Comparison of ENCODE assay signal across 8 mouse cellular contexts in the genomic region with DNA sequence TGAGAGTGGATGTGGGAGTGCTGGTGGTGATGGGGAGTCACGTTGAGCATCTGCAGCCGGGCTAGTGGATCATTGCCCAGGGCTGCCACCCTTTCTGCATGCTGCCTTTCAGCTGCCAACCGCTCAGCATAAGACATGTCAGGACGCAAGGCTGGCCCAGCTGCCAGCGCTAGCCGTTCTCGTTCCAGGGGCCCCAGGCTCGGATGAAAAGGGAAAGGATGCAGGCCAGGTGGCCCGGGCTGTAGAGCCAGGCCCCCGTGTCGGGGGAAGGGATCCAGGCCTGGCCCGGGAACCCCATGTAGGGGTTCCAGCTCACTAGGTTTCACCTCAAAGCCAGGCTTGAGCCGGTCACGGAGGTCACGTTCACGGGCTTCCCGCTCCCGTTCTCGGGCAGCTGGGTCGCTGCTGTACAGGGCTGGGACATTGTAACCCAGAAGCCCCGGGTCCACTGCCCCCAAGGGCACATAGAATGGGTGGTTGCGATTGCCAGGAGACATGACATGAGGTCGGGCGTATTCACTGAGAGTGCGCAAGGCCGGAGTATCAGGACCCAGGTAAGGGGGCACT. TPM values are rescaled to one million over a fixed set of nuclear protein-coding genes. Genes with fewer than 3 reads are reported as not detected.
DNase-seq lines count a peak whose midpoint lies in the region; ATAC-seq and TF ChIP-seq lines count a peak whose summit lies in the region.

No protein-coding gene starts in this region.

- no peak for TF ChIP-seq CTCF in bone marrow, adult 2 months (IDR thresholded peaks at IDR 0.05; ENCODE audit: control insufficient read depth, insufficient read depth, low read length)

- no peak for ATAC-seq in forebrain, embryonic 12.5 days (ENCODE audit: low FRiP score)
- ATAC-seq in stomach, embryonic 16.5 days (ENCODE audit: insufficient read depth, low FRiP score), result no peak

- H3K9me3 ChIP-seq in forebrain, embryonic 12.5 days, result no peaks in the 10 kb centered on the region
- H3K9me3 ChIP-seq in stomach, embryonic 16.5 days (replicated peaks; ENCODE audit: control insufficient read depth, low read length), result no peaks in the 10 kb centered on the region

- H3K4me3 ChIP-seq in bone marrow, adult 2 months (replicated peaks; ENCODE audit: control insufficient read depth, low read depth, low read length), result peak overlapping the region; percentile 8
- H3K4me3 ChIP-seq in forebrain, embryonic 12.5 days (replicated peaks), result peak overlapping the region; percentile 54
- peak overlapping the region; percentile 53 for H3K4me3 ChIP-seq in stomach, embryonic 16.5 days (replicated peaks; ENCODE audit: low read length)

- peaks cover 66% of the 10 kb centered on the region for H3K36me3 ChIP-seq in forebrain, embryonic 12.5 days (replicated peaks)
- peaks cover 15% of the 10 kb centered on the region for H3K36me3 ChIP-seq in stomach, embryonic 16.5 days (ENCODE audit: control insufficient read depth, insufficient read depth, low read length)

- 77% methylated on average over 26 of the region's 26 CpGs for WGBS in bone marrow, adult 2 months
- WGBS in forebrain, embryonic 12.5 days, result 71% methylated on average over 26 of the region's 26 CpGs
- WGBS in stomach, embryonic 16.5 days, result 70% methylated on average over 26 of the region's 26 CpGs

- H3K27ac ChIP-seq in bone marrow, adult 2 months (ENCODE audit: control insufficient read depth, insufficient read depth, low read depth, low read length, poor library complexity), result peak overlapping the region; percentile 90
- peak overlapping the region; percentile 92 for H3K27ac ChIP-seq in forebrain, embryonic 12.5 days
- peak overlapping the region; percentile 29; the same call in 1 of the 2 replicates for H3K27ac ChIP-seq in stomach, embryonic 16.5 days (ENCODE audit: low read length)

- peaks cover 2% of the 10 kb centered on the region; the same call in 1 of the 2 replicates for H3K4me1 ChIP-seq in bone marrow, adult 2 months (ENCODE audit: control insufficient read depth, insufficient read depth, low read length)
- peaks cover 32% of the 10 kb centered on the region for H3K4me1 ChIP-seq in forebrain, embryonic 12.5 days
- peaks cover 24% of the 10 kb centered on the region for H3K4me1 ChIP-seq in stomach, embryonic 16.5 days (ENCODE audit: control insufficient read depth, insufficient read depth, low read length)

- H3K9ac ChIP-seq in forebrain, embryonic 12.5 days, result peak overlapping the region; percentile 85
- peak overlapping the region; percentile 70 for H3K9ac ChIP-seq in stomach, embryonic 16.5 days (ENCODE audit: low read length)

- H3K4me2 ChIP-seq in forebrain, embryonic 12.5 days, result peak overlapping the region; percentile 92
- peak overlapping the region; percentile 97 for H3K4me2 ChIP-seq in stomach, embryonic 16.5 days (ENCODE audit: low read depth, low read length)

- peak; percentile 29 for DNase-seq in kidney, adult 18-20 months
- no peak for DNase-seq in kidney, adult 8-10 months
- peak; percentile 4 for DNase-seq in liver
- DNase-seq in retina, embryonic 14.5 days (ENCODE audit: low spot score), result no peak
- no peak for DNase-seq in adrenal gland, postnatal 36 days

- no peaks in the 10 kb centered on the region for H3K27me3 ChIP-seq in forebrain, embryonic 12.5 days
- H3K27me3 ChIP-seq in stomach, embryonic 16.5 days (ENCODE audit: control insufficient read depth, insufficient read depth, low read length), result no peaks in the 10 kb centered on the region

- TF ChIP-seq POLR2A in bone marrow, adult 2 months (IDR thresholded peaks at IDR 0.05; ENCODE audit: borderline replicate concordance, control insufficient read depth, low read depth, low read length), result no peak

RNA-seq across cellular contexts. Expression of a gene that starts 3.7 kb away (rescaled TPM):
- polyA plus RNA-seq in bone marrow, adult 2 months (2011; ENCODE audit: insufficient read depth, insufficient read length, low replicate concordance, missing spikeins), result 138 and 208 TPM in 2 replicates
- 550 and 568 TPM in 2 replicates for polyA plus RNA-seq in forebrain, embryonic 12.5 days (2016; fragmentation: Nextera tagmentation; extraction: Ambion mirVana)
- polyA plus RNA-seq in stomach, embryonic 16.5 days (2015; fragmentation: Nextera tagmentation; extraction: Ambion mirVana), result 352 and 357 TPM in 2 replicates
- 100 to 1,000 TPM; 331 to 397 TPM for total RNA-seq in adrenal gland, postnatal 36 days (2021)

RNA-seq across cellular contexts. Expression of a gene that starts 6.3 kb away (rescaled TPM):
- polyA plus RNA-seq in bone marrow, adult 2 months (2011; ENCODE audit: insufficient read depth, insufficient read length, low replicate concordance, missing spikeins), result 239 and 439 TPM in 2 replicates
- polyA plus RNA-seq in forebrain, embryonic 12.5 days (2016; fragmentation: Nextera tagmentation; extraction: Ambion mirVana), result 5.4 and 6.1 TPM in 2 replicates
- 19.6 and 20.1 TPM in 2 replicates for polyA plus RNA-seq in stomach, embryonic 16.5 days (2015; fragmentation: Nextera tagmentation; extraction: Ambion mirVana)
- total RNA-seq in adrenal gland, postnatal 36 days (2021), result 1 to 10 TPM; 5.5 to 9.6 TPM

RNA-seq across cellular contexts. Expression of a gene that starts 11.0 kb away (rescaled TPM):
- not detected in 2 replicates for polyA plus RNA-seq in bone marrow, adult 2 months (2011; ENCODE audit: insufficient read depth, insufficient read length, low replicate concordance, missing spikeins)
- polyA plus RNA-seq in forebrain, embryonic 12.5 days (2016; fragmentation: Nextera tagmentation; extraction: Ambion mirVana), result not detected in 2 replicates
- not detected in 2 replicates for polyA plus RNA-seq in stomach, embryonic 16.5 days (2015; fragmentation: Nextera tagmentation; extraction: Ambion mirVana)
- under 1 TPM in 1 of 2 experiments, not detected in 1; 0.56 TPM for total RNA-seq in adrenal gland, postnatal 36 days (2021)

RNA-seq across cellular contexts. Expression of a gene that starts 11.5 kb away (rescaled TPM):
- polyA plus RNA-seq in bone marrow, adult 2 months (2011; ENCODE audit: insufficient read depth, insufficient read length, low replicate concordance, missing spikeins), result 11.3 and 19.1 TPM in 2 replicates
- polyA plus RNA-seq in forebrain, embryonic 12.5 days (2016; fragmentation: Nextera tagmentation; extraction: Ambion mirVana), result 17.6 and 19.2 TPM in 2 replicates
- 12.2 and 13.1 TPM in 2 replicates for polyA plus RNA-seq in stomach, embryonic 16.5 days (2015; fragmentation: Nextera tagmentation; extraction: Ambion mirVana)
- total RNA-seq in adrenal gland, postnatal 36 days (2021), result 10 to 100 TPM; 77.4 to 78.1 TPM

RNA-seq across cellular contexts. Expression of a gene that starts 24.6 kb away (rescaled TPM):
- polyA plus RNA-seq in bone marrow, adult 2 months (2011; ENCODE audit: insufficient read depth, insufficient read length, low replicate concordance, missing spikeins), result 0.68 and 1.4 TPM in 2 replicates
- polyA plus RNA-seq in forebrain, embryonic 12.5 days (2016; fragmentation: Nextera tagmentation; extraction: Ambion mirVana), result 10.5 and 10.6 TPM in 2 replicates
- 9.3 and 9.8 TPM in 2 replicates for polyA plus RNA-seq in stomach, embryonic 16.5 days (2015; fragmentation: Nextera tagmentation; extraction: Ambion mirVana)
- 10 to 100 TPM; 12.4 to 32.6 TPM for total RNA-seq in adrenal gland, postnatal 36 days (2021)

Comparison
In these comparisons a context has a peak if more than half of its experiments do, and no peak if none do; other contexts are left out.
1. DNase-seq: peak in kidney, adult 18-20 months (single experiment) and liver (single experiment); none in kidney, adult 8-10 months (0 of 2), retina, embryonic 14.5 days (single experiment) and adrenal gland, postnatal 36 days (0 of 2).
2. H3K27ac ChIP-seq: peak in every context shown above with its lines; median percentile 92 in forebrain, embryonic 12.5 days; 90 in bone marrow, adult 2 months; 29 in stomach, embryonic 16.5 days.
3. RNA of a gene that starts 6.3 kb away (polyA plus RNA-seq): 239 to 439 TPM in bone marrow, adult 2 months; 19.6 to 20.1 TPM in stomach, embryonic 16.5 days and 5.4 to 6.1 TPM in forebrain, embryonic 12.5 days; every median in the first group is over 10 times any median in the second.
4. Peak in every context shown above with its lines, with median percentiles within 50 percentile points of each other: H3K4me3 ChIP-seq.